Mouse (Mus musculus): Measurements from ENCODE around the gene Herc3.

GRCm38 (mm10) chr6:58849356-58849755 lies 18.1 kb downstream of the Herc3 start:
- TF ChIP-seq POLR2A (IDR thresholded peaks at IDR 0.05; ENCODE audit: insufficient read depth, low read depth, low read length) (no peak), CTCF (IDR thresholded peaks at IDR 0.05; ENCODE audit: insufficient read depth, low read depth, low read length) (no peak)
